In the genomic region with DNA sequence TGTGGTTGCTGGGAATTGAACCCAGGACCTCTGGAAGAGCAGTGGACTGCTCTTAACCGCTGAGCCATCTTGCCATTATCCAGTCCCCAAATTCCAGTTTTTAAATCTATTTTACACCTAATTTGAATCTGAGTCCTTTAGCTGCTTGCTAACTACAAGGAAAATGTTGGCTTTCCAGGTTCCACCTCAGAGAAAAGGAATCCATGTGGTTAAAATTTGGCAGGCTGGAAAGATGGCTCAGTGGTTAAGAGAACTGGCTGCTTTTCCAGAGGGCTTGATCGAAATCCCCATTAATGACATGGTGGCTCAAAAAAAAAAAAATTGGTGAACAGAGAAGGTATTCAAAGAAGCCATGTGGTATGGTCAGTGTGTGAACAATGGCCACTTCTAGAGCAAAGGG, we compare ENCODE assay signal across 14 mouse cellular contexts.
"Had no signal": no experiment of that assay in that cellular context is flagged by ENCODE, and none has a peak within 500 bp of the region (broad histone marks: within the 10 kb centered on the region; RNA-seq: fewer than 3 reads in every experiment).

No protein-coding gene starts in this region.

- ATAC-seq: liver, postnatal 0 days; lung, postnatal 0 days; midbrain, embryonic 13.5 days; midbrain, embryonic 15.5 days had no signal

- DNase-seq: liver, postnatal 0 days; lung, adult 2 months; lung, postnatal 14 days; lung, postnatal 36 days; right cerebral cortex, adult 18-20 months; right cerebral cortex, postnatal 25 days; right cerebral cortex, postnatal 4 days; spleen, adult 18-20 months; thymus, adult 18-20 months; thymus, postnatal 14 days; thymus, postnatal 4 days had no signal
